Mouse (Mus musculus): ENCODE results near the gene Hdac7. TPM values are rescaled to one million over a fixed set of nuclear protein-coding genes. Genes with fewer than 3 reads are reported as not detected.

Hdac7 gene
- polyA plus RNA-seq, 1 experiment: 64.7 TPM

- TF ChIP-seq POLR2A (IDR thresholded peaks at IDR 0.05; ENCODE audit: extremely low read depth, insufficient read depth, low read length) (no peak), CTCF (IDR thresholded peaks at IDR 0.05; ENCODE audit: extremely low read depth, insufficient read depth, low read length) (no peak)
- peak overlapping the region; percentile 90; the same call in 1 of the 2 replicates for H3K27ac ChIP-seq (ENCODE audit: insufficient read depth, low read length)
- H3K4me1 ChIP-seq (ENCODE audit: control insufficient read depth, insufficient read depth, low read length): peaks cover 18% of the 10 kb centered on the region
- H3K4me3 ChIP-seq (ENCODE audit: insufficient read depth, low read length): no peak overlapping the region
These were observed 30.7 kb downstream of the Hdac7 start for GRCm38 (mm10) chr15:97813452-97814204.

GRCm38 (mm10) chr15:97812875-97813274 lies 31.4 kb downstream of the Hdac7 start:
- TF ChIP-seq POLR2A (IDR thresholded peaks at IDR 0.05; ENCODE audit: extremely low read depth, insufficient read depth, low read length): no peak
- TF ChIP-seq CTCF (IDR thresholded peaks at IDR 0.05; ENCODE audit: extremely low read depth, insufficient read depth, low read length): no peak
- H3K4me3 ChIP-seq (ENCODE audit: insufficient read depth, low read length): no peak overlapping the region

GRCm38 (mm10) chr15:97812126-97812525 lies 32.2 kb downstream of the Hdac7 start:
- Histone ChIP-seq H3K4me1 (ENCODE audit: control insufficient read depth, insufficient read depth, low read length) (peaks cover 18% of the 10 kb centered on the region), H3K4me3 (ENCODE audit: insufficient read depth, low read length) (no peak overlapping the region), H3K27ac (ENCODE audit: insufficient read depth, low read length) (peak overlapping the region; percentile 90)
- no peak for TF ChIP-seq CTCF (IDR thresholded peaks at IDR 0.05; ENCODE audit: extremely low read depth, insufficient read depth, low read length)
- TF ChIP-seq POLR2A (IDR thresholded peaks at IDR 0.05; ENCODE audit: extremely low read depth, insufficient read depth, low read length): no peak

More at GRCm38 (mm10) chr15:97812875-97813274, 31.4 kb downstream of the Hdac7 start:
- Histone ChIP-seq H3K4me1 (ENCODE audit: control insufficient read depth, insufficient read depth, low read length) (peaks cover 18% of the 10 kb centered on the region), H3K27ac (ENCODE audit: insufficient read depth, low read length) (peak overlapping the region; percentile 90)

- H3K27ac ChIP-seq (ENCODE audit: insufficient read depth, low read length): peak overlapping the region; percentile 53
- no peak for TF ChIP-seq POLR2A (IDR thresholded peaks at IDR 0.05; ENCODE audit: extremely low read depth, insufficient read depth, low read length)
- TF ChIP-seq CTCF (IDR thresholded peaks at IDR 0.05; ENCODE audit: extremely low read depth, insufficient read depth, low read length): no peak
- no peak overlapping the region for H3K4me3 ChIP-seq (ENCODE audit: insufficient read depth, low read length)
- peaks cover 18% of the 10 kb centered on the region for H3K4me1 ChIP-seq (ENCODE audit: control insufficient read depth, insufficient read depth, low read length)
These were observed 33.0 kb downstream of the Hdac7 start for GRCm38 (mm10) chr15:97811307-97811706.

GRCm38 (mm10) chr15:97810399-97810798 lies 33.9 kb downstream of the Hdac7 start:
- no peak overlapping the region for H3K4me3 ChIP-seq (ENCODE audit: insufficient read depth, low read length)
- no peak overlapping the region for H3K27ac ChIP-seq (ENCODE audit: insufficient read depth, low read length)
- TF ChIP-seq POLR2A (IDR thresholded peaks at IDR 0.05; ENCODE audit: extremely low read depth, insufficient read depth, low read length) (no peak), CTCF (IDR thresholded peaks at IDR 0.05; ENCODE audit: extremely low read depth, insufficient read depth, low read length) (no peak)
- H3K4me1 ChIP-seq (ENCODE audit: control insufficient read depth, insufficient read depth, low read length): peaks cover 18% of the 10 kb centered on the region

- peak; percentile 48 for TF ChIP-seq CTCF (IDR thresholded peaks at IDR 0.05; ENCODE audit: extremely low read depth, insufficient read depth, low read length)
- TF ChIP-seq POLR2A (IDR thresholded peaks at IDR 0.05; ENCODE audit: extremely low read depth, insufficient read depth, low read length): no peak
- no peak overlapping the region for H3K27ac ChIP-seq (ENCODE audit: insufficient read depth, low read length)
- H3K4me1 ChIP-seq (ENCODE audit: control insufficient read depth, insufficient read depth, low read length): peaks cover 18% of the 10 kb centered on the region
- H3K4me3 ChIP-seq (ENCODE audit: insufficient read depth, low read length): no peak overlapping the region
These were observed 34.4 kb downstream of the Hdac7 start for GRCm38 (mm10) chr15:97809942-97810341.

GRCm38 (mm10) chr15:97809206-97809605 lies 35.1 kb downstream of the Hdac7 start:
- H3K4me3 ChIP-seq (ENCODE audit: insufficient read depth, low read length): no peak overlapping the region
- H3K4me1 ChIP-seq (ENCODE audit: control insufficient read depth, insufficient read depth, low read length): peaks cover 18% of the 10 kb centered on the region
- H3K27ac ChIP-seq (ENCODE audit: insufficient read depth, low read length): no peak overlapping the region
- TF ChIP-seq POLR2A (IDR thresholded peaks at IDR 0.05; ENCODE audit: extremely low read depth, insufficient read depth, low read length) (no peak), CTCF (IDR thresholded peaks at IDR 0.05; ENCODE audit: extremely low read depth, insufficient read depth, low read length) (no peak)

- no peak for TF ChIP-seq POLR2A (IDR thresholded peaks at IDR 0.05; ENCODE audit: extremely low read depth, insufficient read depth, low read length)
- no peak for TF ChIP-seq CTCF (IDR thresholded peaks at IDR 0.05; ENCODE audit: extremely low read depth, insufficient read depth, low read length)
- H3K4me3 ChIP-seq (ENCODE audit: insufficient read depth, low read length): no peak overlapping the region
- no peak overlapping the region for H3K27ac ChIP-seq (ENCODE audit: insufficient read depth, low read length)
- peaks cover 16% of the 10 kb centered on the region for H3K4me1 ChIP-seq (ENCODE audit: control insufficient read depth, insufficient read depth, low read length)
These were observed 35.8 kb downstream of the Hdac7 start for GRCm38 (mm10) chr15:97808532-97808931.

- no peak for TF ChIP-seq POLR2A (IDR thresholded peaks at IDR 0.05; ENCODE audit: extremely low read depth, insufficient read depth, low read length)
- no peak for TF ChIP-seq CTCF (IDR thresholded peaks at IDR 0.05; ENCODE audit: extremely low read depth, insufficient read depth, low read length)
- peaks cover 10% of the 10 kb centered on the region for H3K4me1 ChIP-seq (ENCODE audit: control insufficient read depth, insufficient read depth, low read length)
- no peak overlapping the region for H3K4me3 ChIP-seq (ENCODE audit: insufficient read depth, low read length)
- H3K27ac ChIP-seq (ENCODE audit: insufficient read depth, low read length): no peak overlapping the region
These were observed 36.4 kb downstream of the Hdac7 start for GRCm38 (mm10) chr15:97807867-97808266.

- Histone ChIP-seq H3K4me3 (ENCODE audit: insufficient read depth, low read length) (no peak overlapping the region), H3K27ac (ENCODE audit: insufficient read depth, low read length) (no peak overlapping the region)
These were observed 41.7 kb downstream of the Hdac7 start for GRCm38 (mm10) chr15:97802575-97802974.

More at GRCm38 (mm10) chr15:97802575-97802974, 41.7 kb downstream of the Hdac7 start:
- peaks cover 3% of the 10 kb centered on the region; the same call in 1 of the 2 replicates for H3K4me1 ChIP-seq (ENCODE audit: control insufficient read depth, insufficient read depth, low read length)
- TF ChIP-seq POLR2A (IDR thresholded peaks at IDR 0.05; ENCODE audit: extremely low read depth, insufficient read depth, low read length): no peak
- TF ChIP-seq CTCF (IDR thresholded peaks at IDR 0.05; ENCODE audit: extremely low read depth, insufficient read depth, low read length): no peak

Measured in cortical plate, adult 2 months (tissue).